Mouse (Mus musculus) MEL (cell line): ENCODE data around the gene Plxnc1. TPM values are rescaled to one million over a fixed set of nuclear protein-coding genes. Genes with fewer than 3 reads are reported as not detected.
A peak's percentile ranks its signal among the peaks of the same experiment; 100 is the strongest.

ENCODE experiments used
- DNase-seq: peaks from one replicate; pipeline ENCODE4 v3.0.0; 2011; ENCODE audit warnings: low read depth, low spot score
- H3K27ac ChIP-seq: 2 replicates; pipeline ENCODE4 v1.5.1; 2012; ENCODE audit warnings: low read depth, mild to moderate bottlenecking, control low read depth, low read length, moderate library complexity; ENCODE audit not compliant: control insufficient read depth
- H3K27me3 ChIP-seq, 2 experiments: fragments of 150-350 bp in 1 of 2; sonication (generic) in 1 of 2; 2 replicates each; pipeline ENCODE4 v1.6.1; 2012; ENCODE audit warnings: low read length in 2 of 2, mild to moderate bottlenecking in 2 of 2, improper control_type of control experiment in 1 of 2, moderate library complexity in 1 of 2; ENCODE audit not compliant: insufficient read depth in 2 of 2, control insufficient read depth in 1 of 2
- H3K36me3 ChIP-seq, 2 experiments: 2 replicates each; pipeline ENCODE4 v1.6.1; 2012 to 2014; ENCODE audit warnings: low read length in 2 of 2, improper control_type of control experiment in 1 of 2, inconsistent platforms in 1 of 2, mild to moderate bottlenecking in 1 of 2; ENCODE audit not compliant: insufficient read depth in 2 of 2, control insufficient read depth in 1 of 2
- H3K4me1 ChIP-seq, 2 experiments: fragments of 150-350 bp in 1 of 2; sonication (generic) in 1 of 2; 2 replicates each; pipeline ENCODE4 v1.6.1; 2012; ENCODE audit warnings: low read length in 2 of 2, improper control_type of control experiment in 1 of 2, mild to moderate bottlenecking in 1 of 2; ENCODE audit not compliant: insufficient read depth in 2 of 2, control insufficient read depth in 1 of 2
- H3K4me3 ChIP-seq, 2 experiments: fragments of 150-350 bp in 1 of 2; sonication (generic) in 1 of 2; 2 replicates each; pipeline ENCODE4 v1.5.1; 2012; ENCODE audit warnings: low read depth in 2 of 2, low read length in 2 of 2, mild to moderate bottlenecking in 2 of 2, moderate library complexity in 2 of 2, control low read depth in 1 of 2, improper control_type of control experiment in 1 of 2; ENCODE audit not compliant: control insufficient read depth in 1 of 2, insufficient read depth in 1 of 2
- H3K79me2 ChIP-seq: 2 replicates; pipeline ENCODE4 v1.6.1; 2012; ENCODE audit warnings: mild to moderate bottlenecking, low read length, moderate library complexity; ENCODE audit not compliant: control insufficient read depth, poor library complexity, insufficient read depth
- H3K9ac ChIP-seq: 2 replicates; pipeline ENCODE4 v1.6.1; 2012; ENCODE audit warnings: low read depth, mild to moderate bottlenecking, control low read depth, low read length, moderate library complexity; ENCODE audit not compliant: control insufficient read depth, poor library complexity, severe bottlenecking
- H3K9me3 ChIP-seq: fragments of 150-350 bp; sonication (generic); replicated peaks from 2 replicates; pipeline ENCODE4 v1.6.1; 2012; ENCODE audit warnings: mild to moderate bottlenecking, low read length, improper control_type of control experiment, moderate library complexity; ENCODE audit not compliant: insufficient read depth
- BHLHE40 ChIP-seq: IDR thresholded peaks from 2 replicates; pipeline ENCODE4 v1.6.1; 2012; ENCODE audit warnings: low read depth, mild to moderate bottlenecking, inconsistent platforms, low read length, improper control_type of control experiment, borderline replicate concordance
- CHD1 ChIP-seq: IDR thresholded peaks from 2 replicates; pipeline ENCODE4 v1.6.1; 2012; ENCODE audit warnings: low read depth, mild to moderate bottlenecking, inconsistent platforms, low read length, improper control_type of control experiment
- CTCF ChIP-seq, 3 experiments: IDR thresholded peaks in 2 of 3; conservative IDR thresholded peaks in 1 of 3; 2 replicates each; pipeline ENCODE4 v1.5.1; 2011 to 2012; ENCODE audit warnings: low read length in 3 of 3, low read depth in 2 of 3, mild to moderate bottlenecking in 2 of 3, improper control_type of control experiment in 1 of 3, inconsistent platforms in 1 of 3, mixed read lengths in 1 of 3, moderate library complexity in 1 of 3; ENCODE audit not compliant: control insufficient read depth in 1 of 3, insufficient read depth in 1 of 3, poor library complexity in 1 of 3, severe bottlenecking in 1 of 3
- E2F4 ChIP-seq: IDR thresholded peaks from 2 replicates; pipeline ENCODE4 v1.6.1; 2011; ENCODE audit warnings: low read depth, low read length, improper control_type of control experiment, borderline replicate concordance
- ETS1 ChIP-seq: IDR thresholded peaks from 2 replicates; pipeline ENCODE4 v1.6.1; 2012; ENCODE audit warnings: low read depth, mild to moderate bottlenecking, inconsistent platforms, low read length, improper control_type of control experiment, moderate library complexity
- GATA1 ChIP-seq: IDR thresholded peaks from 2 replicates; pipeline ENCODE4 v1.6.1; 2011; ENCODE audit warnings: low read depth, low read length, improper control_type of control experiment
- JUND ChIP-seq: IDR thresholded peaks from 2 replicates; pipeline ENCODE4 v1.6.1; 2011; ENCODE audit warnings: low read depth, mild to moderate bottlenecking, improper control_type of control experiment, low read length
- KAT2A ChIP-seq: conservative IDR thresholded peaks from 2 replicates; pipeline ENCODE4 v1.6.1; 2012; ENCODE audit warnings: low read depth, low read length, improper control_type of control experiment, inconsistent platforms
- MEF2A ChIP-seq: IDR thresholded peaks from 2 replicates; pipeline ENCODE4 v1.6.1; 2014; ENCODE audit warnings: low read depth, mild to moderate bottlenecking, inconsistent platforms, low read length, improper control_type of control experiment; ENCODE audit not compliant: poor library complexity, insufficient replicate concordance, severe bottlenecking; ENCODE audit errors: extremely low read depth
- MXI1 ChIP-seq: IDR thresholded peaks from 2 replicates; pipeline ENCODE4 v1.6.1; 2011; ENCODE audit warnings: mild to moderate bottlenecking, low read depth, low read length, improper control_type of control experiment
- MYC ChIP-seq: IDR thresholded peaks from 2 replicates; pipeline ENCODE4 v1.6.1; 2011; ENCODE audit warnings: low read depth, mild to moderate bottlenecking, low read length, improper control_type of control experiment, moderate library complexity
- POLR2AphosphoS2 ChIP-seq: IDR thresholded peaks from 2 replicates; pipeline ENCODE4 v1.6.1; 2011; ENCODE audit warnings: low read length, improper control_type of control experiment
- POLR2AphosphoS5 ChIP-seq: IDR thresholded peaks from 2 replicates; pipeline ENCODE4 v1.6.1; 2012; ENCODE audit warnings: low read depth, borderline replicate concordance, mild to moderate bottlenecking, inconsistent platforms, low read length, moderate library complexity, mixed read lengths
- RAD21 ChIP-seq: IDR thresholded peaks from 2 replicates; pipeline ENCODE4 v1.6.1; 2011; ENCODE audit warnings: mild to moderate bottlenecking, low read depth, low read length, improper control_type of control experiment
- RCOR1 ChIP-seq: IDR thresholded peaks from 2 replicates; pipeline ENCODE4 v1.6.1; 2012; ENCODE audit warnings: low read depth, mild to moderate bottlenecking, inconsistent platforms, low read length, improper control_type of control experiment
- SIN3A ChIP-seq: IDR thresholded peaks from 2 replicates; pipeline ENCODE4 v1.6.1; 2012; ENCODE audit warnings: low read length, improper control_type of control experiment, inconsistent platforms
- TAL1 ChIP-seq: IDR thresholded peaks from 2 replicates; pipeline ENCODE4 v1.6.1; 2012; ENCODE audit warnings: mild to moderate bottlenecking, inconsistent platforms, low read length, moderate library complexity, mixed read lengths
- TBP ChIP-seq: IDR thresholded peaks from 2 replicates; pipeline ENCODE4 v1.8.0; 2011; ENCODE audit warnings: low read depth, low read length, improper control_type of control experiment
- TCF12 ChIP-seq: IDR thresholded peaks from 2 replicates; pipeline ENCODE4 v1.6.1; 2014; ENCODE audit warnings: low read depth, mild to moderate bottlenecking, inconsistent platforms, low read length, improper control_type of control experiment, moderate library complexity
- USF2 ChIP-seq, 2 experiments: IDR thresholded peaks; 2 replicates each; pipeline ENCODE4 v1.6.1; 2011 to 2012; ENCODE audit warnings: improper control_type of control experiment in 2 of 2, low read length in 2 of 2, borderline replicate concordance in 1 of 2, inconsistent platforms in 1 of 2, low read depth in 1 of 2, mild to moderate bottlenecking in 1 of 2; ENCODE audit not compliant: insufficient read depth in 1 of 2
- ZNF384 ChIP-seq: IDR thresholded peaks from 2 replicates; pipeline ENCODE4 v1.6.1; 2012; ENCODE audit warnings: low read depth, mild to moderate bottlenecking, inconsistent platforms, low read length, improper control_type of control experiment
- polyA plus RNA-seq, 2 experiments: library from polyadenylated mRNA; stranded (reverse) in 1 of 2; unstranded in 1 of 2; fragments of >175 nt in 1 of 2; fragments of >200 nt in 1 of 2; gene quantifications; 2 replicates each; pipeline versions ENCODE4 v1.2.1 to v1.2.4; 2012; ENCODE audit warnings: low replicate concordance in 2 of 2, low read depth in 1 of 2; ENCODE audit not compliant: insufficient read length in 2 of 2, insufficient read depth in 1 of 2, missing spikeins in 1 of 2
- total RNA-seq: library from RNA; depleted of rRNA; stranded (reverse); fragments of 300-350 nt; gene quantifications from 2 replicates; pipeline ENCODE4 v1.2.3, GENCODE M21; 2012

The Plxnc1 gene
- total and polyA plus RNA-seq, 3 experiments: 15.1 to 30.1 TPM; not detected in 1

DNA sequence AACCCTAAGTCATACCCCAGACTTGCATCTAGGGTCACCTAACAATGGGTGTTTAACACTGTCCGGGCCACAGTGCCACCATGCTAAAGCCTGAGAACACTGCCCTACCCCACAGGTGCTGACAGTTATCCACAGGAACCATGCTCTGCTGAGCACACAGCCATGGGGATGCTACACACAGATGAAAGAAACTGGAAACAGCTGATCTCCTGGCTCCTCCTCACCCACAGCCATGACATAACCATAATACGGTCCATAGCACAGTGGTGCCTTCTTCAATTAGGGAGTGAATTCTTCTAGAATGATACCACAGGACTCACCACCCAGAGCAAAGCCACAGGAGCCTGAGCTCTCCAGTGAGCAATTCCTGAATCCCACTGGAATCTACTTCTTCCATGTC lies 118.7 kb downstream of the Plxnc1 start:
- H3K79me2 ChIP-seq: no peaks in the 10 kb centered on the region
- H3K4me3 ChIP-seq: no peak overlapping the region
- no peaks in the 10 kb centered on the region for H3K27me3 ChIP-seq
- H3K9me3 ChIP-seq: no peaks in the 10 kb centered on the region
- no peak overlapping the region for H3K9ac ChIP-seq
- H3K36me3 ChIP-seq: peaks cover 20 to 23% of the 10 kb centered on the region in 2 experiments
- H3K27ac ChIP-seq: no peak overlapping the region
- H3K4me1 ChIP-seq: peaks cover 10 to 18% of the 10 kb centered on the region in 2 experiments; a peak in 3 of 4 replicates
- DNase-seq: no peak
- TF ChIP-seq CTCF (IDR thresholded peaks at IDR 0.05 in 2 of 3, conservative IDR thresholded peaks at IDR 0.05 in 1 of 3; ENCODE audit: control insufficient read depth in 1 of 3, insufficient read depth in 1 of 3, low read depth in 2 of 3, low read length in 3 of 3, poor library complexity in 1 of 3, severe bottlenecking in 1 of 3) (no peak), POLR2AphosphoS2 (no peak), TCF12 (no peak), ETS1 (no peak), USF2 (IDR thresholded peaks at IDR 0.05; ENCODE audit: borderline replicate concordance in 1 of 2, insufficient read depth in 1 of 2, low read depth in 1 of 2, low read length in 2 of 2) (no peak), BHLHE40 (no peak), TBP (no peak), MYC (no peak), KAT2A (no peak), CHD1 (no peak), TAL1 (no peak), SIN3A (no peak), RAD21 (no peak), RCOR1 (no peak), MXI1 (no peak), POLR2AphosphoS5 (no peak), E2F4 (no peak), ZNF384 (no peak), JUND (no peak), MEF2A (no peak)

DNA sequence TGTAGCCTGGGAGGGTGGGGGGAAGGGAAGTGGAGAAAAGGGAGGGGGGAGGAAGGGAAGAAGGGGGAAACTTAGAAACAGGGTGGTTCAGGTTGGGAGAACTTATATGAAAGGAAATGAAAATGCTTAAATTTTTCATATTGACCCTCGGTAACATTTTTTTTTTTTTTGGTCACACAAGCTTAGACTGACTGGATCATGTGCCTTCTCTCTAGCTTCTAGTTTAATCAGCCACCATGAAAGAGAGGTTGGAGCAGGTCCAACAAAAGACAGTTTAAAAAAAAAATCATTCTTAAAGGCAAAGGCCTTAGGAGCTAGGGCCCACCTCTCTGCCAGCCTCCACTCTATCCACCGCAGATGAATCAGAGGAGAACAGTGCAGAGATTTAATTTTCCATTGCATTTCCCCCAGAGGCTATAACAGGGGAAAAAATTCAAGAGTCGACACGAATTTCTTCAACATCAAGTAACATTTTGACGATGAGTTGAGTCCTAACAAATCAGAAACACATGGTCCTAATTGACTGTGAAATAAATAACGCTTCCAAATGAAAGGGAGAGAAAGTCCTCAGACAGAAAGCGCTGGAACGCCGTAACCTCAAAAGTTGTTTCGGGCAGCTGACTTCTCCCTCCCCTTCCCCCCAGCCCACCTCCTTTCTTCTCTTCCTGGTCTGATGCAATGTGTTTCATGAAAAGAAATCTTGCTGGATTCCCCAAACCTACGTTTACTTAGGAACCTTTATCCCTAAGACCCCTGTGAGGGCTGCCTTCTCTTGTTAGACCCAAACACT lies 120.5 kb downstream of the Plxnc1 start:
- peaks cover 8 to 17% of the 10 kb centered on the region in 2 experiments; a peak in 3 of 4 replicates for H3K4me1 ChIP-seq
- TF ChIP-seq ZNF384 (peak; percentile 46), GATA1 (no peak), MEF2A (no peak), KAT2A (no peak)
- peaks cover 15 to 25% of the 10 kb centered on the region in 2 experiments for H3K36me3 ChIP-seq
- no peaks in the 10 kb centered on the region for H3K27me3 ChIP-seq
- DNase-seq: peak; percentile 20
- H3K9ac ChIP-seq: no peak overlapping the region
- H3K27ac ChIP-seq: no peak overlapping the region
- no peaks in the 10 kb centered on the region for H3K9me3 ChIP-seq
- H3K79me2 ChIP-seq: no peaks in the 10 kb centered on the region
- H3K4me3 ChIP-seq: no peak overlapping the region
